Mouse (Mus musculus): ENCODE measurements around the gene Slc9c1.

The Slc9c1 gene

GRCm38 (mm10) chr16:45629497-45630105 is 94.5 kb downstream of the Slc9c1 start:
- DNase-seq, result no peak

GRCm38 (mm10) chr16:45630347-45630960 is 95.3 kb downstream of the Slc9c1 start:
- DNase-seq, result peak; percentile 61

- DNase-seq, result no peak
Observed at GRCm38 (mm10) chr16:45632420-45632819, 97.3 kb downstream of the Slc9c1 start.

- DNase-seq, result no peak
Observed at GRCm38 (mm10) chr16:45635826-45636225, 100.7 kb downstream of the Slc9c1 start.

- no peak for DNase-seq
Observed at GRCm38 (mm10) chr16:45640070-45640762, 105.1 kb downstream of the Slc9c1 start.

- no peak for DNase-seq
Observed at GRCm38 (mm10) chr16:45641301-45641700, 106.2 kb downstream of the Slc9c1 start.

GRCm38 (mm10) chr16:45643944-45644343 is 108.8 kb downstream of the Slc9c1 start:
- DNase-seq, result no peak

GRCm38 (mm10) chr16:45644380-45644779 is 109.3 kb downstream of the Slc9c1 start:
- no peak for DNase-seq

- DNase-seq, result no peak
Observed at GRCm38 (mm10) chr16:45651497-45651896, 116.4 kb downstream of the Slc9c1 start.

GRCm38 (mm10) chr16:45653009-45653933 is 118.2 kb downstream of the Slc9c1 start:
- no peak for DNase-seq

- DNase-seq, result no peak
Observed at GRCm38 (mm10) chr16:45653934-45654332, 118.8 kb downstream of the Slc9c1 start, which contains the start of gene BC016579. TSS of gene BC016579 (minus strand) at chr16:45654068.

GRCm38 (mm10) chr16:45654465-45654864 is 119.4 kb downstream of the Slc9c1 start:
- DNase-seq, result no peak
